Mouse (Mus musculus) 3134 (cell line): ENCODE data around the gene Meioc.
A peak's percentile ranks its signal among the peaks of the same experiment; 100 is the strongest.
"Not testable (repeated sequence)": the region's sequence is repeated elsewhere in the genome, so short reads cannot be mapped to it uniquely, and the experiment has no call there.

Source experiments
- DNase-seq: peaks from one replicate; pipeline ENCODE4 v3.0.0-alpha.2; 2011; ENCODE audit warnings: low spot score; ENCODE audit not compliant: insufficient read length; ENCODE audit errors: extremely low read depth

The Meioc gene

GRCm38 (mm10) chr11:102665637-102666435 lies 2.3 kb downstream of the Meioc start:
- no peak for DNase-seq

GRCm38 (mm10) chr11:102690162-102690561 lies 26.6 kb downstream of the Meioc start:
- no peak for DNase-seq

- no peak for DNase-seq
Observed at GRCm38 (mm10) chr11:102695289-102695688, 31.8 kb downstream of the Meioc start.

- DNase-seq, result peak; percentile 90
Observed at GRCm38 (mm10) chr11:102697338-102698017, 34.0 kb downstream of the Meioc start, which contains the start of gene Ccdc43. Ccdc43 (minus strand) TSS chr11:102697782.

GRCm38 (mm10) chr11:102698018-102698476 lies 34.5 kb downstream of the Meioc start:
- no peak for DNase-seq

GRCm38 (mm10) chr11:102702206-102702605 lies 38.7 kb downstream of the Meioc start:
- DNase-seq, result not testable (repeated sequence)

- DNase-seq, result no peak
Observed at GRCm38 (mm10) chr11:102712411-102712810, 48.9 kb downstream of the Meioc start.

- DNase-seq, result not testable (repeated sequence)
Observed at GRCm38 (mm10) chr11:102714578-102714977, 51.1 kb downstream of the Meioc start.

- no peak for DNase-seq
Observed at GRCm38 (mm10) chr11:102716135-102716534, 52.6 kb downstream of the Meioc start.

GRCm38 (mm10) chr11:102725574-102725973 lies 62.1 kb downstream of the Meioc start:
- no peak for DNase-seq

GRCm38 (mm10) chr11:102728614-102729013 lies 65.1 kb downstream of the Meioc start:
- DNase-seq, result peak; percentile 79

- peak; percentile 34 for DNase-seq
Observed at GRCm38 (mm10) chr11:102729835-102730234, 66.3 kb downstream of the Meioc start.

GRCm38 (mm10) chr11:102731366-102731765 lies 67.8 kb downstream of the Meioc start:
- DNase-seq, result no peak
